Mouse (Mus musculus): Measurements from ENCODE around the gene Cdh1.

DNA sequence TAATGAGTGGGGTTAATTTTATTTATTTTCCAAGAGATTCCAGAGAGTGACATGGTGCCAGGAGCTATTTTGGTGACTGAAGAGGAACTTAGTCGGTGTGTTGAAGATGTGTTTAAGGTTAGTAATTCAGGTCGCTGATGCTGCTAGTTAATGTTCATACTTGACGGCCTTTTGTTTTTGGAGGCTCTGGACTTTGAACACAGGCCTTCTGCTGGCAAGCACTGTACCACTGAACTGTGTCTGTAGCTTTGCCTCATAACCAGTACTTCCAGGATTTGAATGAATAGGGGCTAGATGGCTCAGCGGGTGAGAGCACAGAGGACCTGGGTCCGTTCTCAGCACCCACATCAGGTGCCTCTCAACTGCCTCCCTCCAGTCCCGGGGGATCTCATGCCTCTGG, 97.0 kb downstream of the Cdh1 start:
- no peak for TF ChIP-seq POLR2A (IDR thresholded peaks at IDR 0.05; ENCODE audit: insufficient read depth, low read depth, low read length)
- TF ChIP-seq EP300 (IDR thresholded peaks at IDR 0.05; ENCODE audit: insufficient read depth, low read depth, low read length), result no peak
